Mouse (Mus musculus) hindbrain, embryonic 16.5 days (tissue): ENCODE measurements around the gene Rheb. TPM values are rescaled to one million over a fixed set of nuclear protein-coding genes. Genes with fewer than 3 reads are reported as not detected.
"Not testable (repeated sequence)": the region's sequence is repeated elsewhere in the genome, so short reads cannot be mapped to it uniquely, and the experiment has no call there.

Experiments used
- ATAC-seq: fragments of 200-750 bp; cut with Nextera tagmentation; 2 replicates; pipeline ENCODE4 v1.8.0; 2017; ENCODE audit warnings: moderate TSS enrichment, moderate library complexity
- H3K27ac ChIP-seq: fragments of 300-500 bp; sonication (generic); 2 replicates; pipeline ENCODE4 v1.5.1; 2014; ENCODE audit warnings: low read depth, mild to moderate bottlenecking, control low read depth, low read length, moderate library complexity
- H3K27me3 ChIP-seq: fragments of 300-500 bp; sonication (generic); replicated peaks from 2 replicates; pipeline ENCODE4 v1.6.1; 2014; ENCODE audit warnings: low read length; ENCODE audit not compliant: control insufficient read depth, insufficient read depth
- H3K36me3 ChIP-seq: fragments of 300-500 bp; sonication (generic); 2 replicates; pipeline ENCODE4 v1.6.1; 2014; ENCODE audit warnings: mild to moderate bottlenecking, low read length, moderate library complexity, mixed read lengths; ENCODE audit not compliant: control insufficient read depth, insufficient read depth
- H3K4me1 ChIP-seq: fragments of 300-500 bp; sonication (generic); 2 replicates; pipeline ENCODE4 v1.6.1; 2014; ENCODE audit warnings: low read depth, low read length; ENCODE audit not compliant: control insufficient read depth, insufficient read depth
- H3K4me2 ChIP-seq: fragments of 300-500 bp; sonication (generic); 2 replicates; pipeline ENCODE4 v1.6.1; 2014; ENCODE audit warnings: mild to moderate bottlenecking, low read length, control low read depth, moderate library complexity
- H3K4me3 ChIP-seq: fragments of 300-500 bp; sonication (generic); 2 replicates; pipeline ENCODE4 v1.5.1; 2014; ENCODE audit warnings: mild to moderate bottlenecking, low read length, control low read depth, moderate library complexity
- H3K9ac ChIP-seq: fragments of 300-500 bp; sonication (generic); 2 replicates; pipeline ENCODE4 v1.6.1; 2014; ENCODE audit warnings: low read depth, mild to moderate bottlenecking, control low read depth, low read length, moderate library complexity
- H3K9me3 ChIP-seq: fragments of 300-500 bp; sonication (generic); 2 replicates; pipeline ENCODE4 v1.6.1; 2014; ENCODE audit warnings: mild to moderate bottlenecking, low read length, moderate library complexity; ENCODE audit not compliant: control insufficient read depth
- WGBS: fragments of 180-500 bp; shearing (Covaris S2); extraction: QIAGEN DNeasy Blood & Tissue Kit; methylation state at CpG from one replicate; pipeline ENCODE4 v1.1.7; 2014; 5-methylcytosine and 5-hydroxymethylcytosine counted together
- polyA plus RNA-seq: library from polyadenylated mRNA; unstranded; fragments of >200 nt; fragmentation: Nextera tagmentation; extraction: Ambion mirVana; gene quantifications from 2 replicates; pipeline ENCODE4 v1.2.1, GENCODE M21; 2015

Rheb gene
- polyA plus RNA-seq, 1 experiment from 2014 or later = 275 TPM

GRCm38 (mm10) chr5:24848261-24848660 is 5.8 kb upstream of the Rheb start:
- not testable (repeated sequence) for H3K4me2 ChIP-seq, H3K4me3 ChIP-seq, H3K27ac ChIP-seq, ATAC-seq, H3K27me3 ChIP-seq, H3K9ac ChIP-seq, H3K4me1 ChIP-seq, H3K36me3 ChIP-seq, H3K9me3 ChIP-seq
- 87% methylated on average over 14 of the region's 14 CpGs for WGBS

GRCm38 (mm10) chr5:24843841-24844240 is 1.4 kb upstream of the Rheb start:
- no peaks in the 10 kb centered on the region for H3K36me3 ChIP-seq
- no peak for ATAC-seq
- no peaks in the 10 kb centered on the region for H3K9me3 ChIP-seq
- H3K4me1 ChIP-seq = peaks cover 26% of the 10 kb centered on the region
- peak overlapping the region; percentile 97; the same call in 1 of the 2 replicates for H3K27ac ChIP-seq
- H3K4me3 ChIP-seq = no peak overlapping the region
- no peak overlapping the region; the same call in 1 of the 2 replicates for H3K4me2 ChIP-seq
- no peak overlapping the region for H3K9ac ChIP-seq
- WGBS = 89% methylated on average over 5 of the region's 5 CpGs
- H3K27me3 ChIP-seq = no peaks in the 10 kb centered on the region

- peak overlapping the region; percentile 97 for H3K27ac ChIP-seq
- peak overlapping the region; percentile 97 for H3K4me3 ChIP-seq
- H3K36me3 ChIP-seq = no peaks in the 10 kb centered on the region
- no peaks in the 10 kb centered on the region for H3K27me3 ChIP-seq
- H3K9me3 ChIP-seq = no peaks in the 10 kb centered on the region
- H3K4me2 ChIP-seq = peak overlapping the region; percentile 73
- H3K9ac ChIP-seq = peak overlapping the region; percentile 56
- peaks cover 30% of the 10 kb centered on the region for H3K4me1 ChIP-seq
- under 1% methylated on average over 21 of the region's 21 CpGs for WGBS
- ATAC-seq = peak; percentile 48
These were observed 665 bp upstream of the Rheb start for GRCm38 (mm10) chr5:24843103-24843475.

- peak overlapping the region; percentile 92 for H3K9ac ChIP-seq
- peak overlapping the region; percentile 97 for H3K4me3 ChIP-seq
- under 1% methylated on average over 37 of the region's 50 CpGs for WGBS
- no peaks in the 10 kb centered on the region for H3K36me3 ChIP-seq
- H3K27me3 ChIP-seq = no peaks in the 10 kb centered on the region
- peaks cover 30% of the 10 kb centered on the region for H3K4me1 ChIP-seq
- H3K4me2 ChIP-seq = peak overlapping the region; percentile 94
- no peaks in the 10 kb centered on the region for H3K9me3 ChIP-seq
- H3K27ac ChIP-seq = peak overlapping the region; percentile 97
- no peak for ATAC-seq
These were observed 656 bp downstream of the Rheb start for GRCm38 (mm10) chr5:24841662-24842273.

GRCm38 (mm10) chr5:24840975-24841431 is 1.4 kb downstream of the Rheb start:
- Histone ChIP-seq H3K27me3 (no peaks in the 10 kb centered on the region), H3K36me3 (no peaks in the 10 kb centered on the region), H3K9me3 (no peaks in the 10 kb centered on the region), H3K4me1 (peaks cover 30% of the 10 kb centered on the region), H3K4me3 (peak overlapping the region; percentile 97), H3K9ac (peak overlapping the region; percentile 92), H3K4me2 (peak overlapping the region; percentile 94), H3K27ac (peak overlapping the region; percentile 97)
- no peak for ATAC-seq
- WGBS = 16% methylated on average over 11 of the region's 11 CpGs

- 69% methylated on average over 5 of the region's 5 CpGs for WGBS
- Histone ChIP-seq H3K9ac (no peak overlapping the region), H3K4me1 (peaks cover 6% of the 10 kb centered on the region), H3K4me3 (no peak overlapping the region), H3K36me3 (no peaks in the 10 kb centered on the region), H3K27me3 (no peaks in the 10 kb centered on the region), H3K9me3 (no peaks in the 10 kb centered on the region), H3K4me2 (no peak overlapping the region), H3K27ac (no peak overlapping the region)
- ATAC-seq = no peak
These were observed 7.9 kb downstream of the Rheb start for GRCm38 (mm10) chr5:24834491-24834890.

- Histone ChIP-seq H3K27ac (no peak overlapping the region), H3K9me3 (no peaks in the 10 kb centered on the region), H3K27me3 (no peaks in the 10 kb centered on the region), H3K4me1 (no peaks in the 10 kb centered on the region), H3K4me2 (no peak overlapping the region), H3K36me3 (no peaks in the 10 kb centered on the region), H3K4me3 (no peak overlapping the region), H3K9ac (no peak overlapping the region)
- 86% methylated on average over 3 of the region's 3 CpGs for WGBS
- ATAC-seq = no peak
These were observed 10.5 kb downstream of the Rheb start for GRCm38 (mm10) chr5:24831912-24832311.

GRCm38 (mm10) chr5:24828446-24828845 is 14.0 kb downstream of the Rheb start:
- no peak overlapping the region for H3K9ac ChIP-seq
- no peaks in the 10 kb centered on the region for H3K27me3 ChIP-seq
- no peaks in the 10 kb centered on the region for H3K36me3 ChIP-seq
- H3K27ac ChIP-seq = no peak overlapping the region
- peaks cover 5% of the 10 kb centered on the region; the same call in 1 of the 2 replicates for H3K4me1 ChIP-seq
- H3K4me2 ChIP-seq = no peak overlapping the region
- no peak for ATAC-seq
- no peaks in the 10 kb centered on the region for H3K9me3 ChIP-seq
- no peak overlapping the region for H3K4me3 ChIP-seq
- 94% methylated on average over 3 of the region's 3 CpGs for WGBS

- H3K27ac ChIP-seq = no peak overlapping the region
These were observed 15.3 kb downstream of the Rheb start for GRCm38 (mm10) chr5:24827173-24827572.

More at GRCm38 (mm10) chr5:24827173-24827572, 15.3 kb downstream of the Rheb start:
- peaks cover 5% of the 10 kb centered on the region; the same call in 1 of the 2 replicates for H3K4me1 ChIP-seq
- H3K9me3 ChIP-seq = no peaks in the 10 kb centered on the region
- H3K36me3 ChIP-seq = no peaks in the 10 kb centered on the region
- no peak overlapping the region for H3K9ac ChIP-seq
- no peak for ATAC-seq
- H3K4me2 ChIP-seq = no peak overlapping the region
- 86% methylated on average over 2 of the region's 2 CpGs for WGBS
- no peak overlapping the region for H3K4me3 ChIP-seq
- no peaks in the 10 kb centered on the region for H3K27me3 ChIP-seq
